Mouse (Mus musculus): ENCODE measurements at regions not wholly inside any gene's neighbourhood (a gene's known extent, or its start where the extent isn't known, plus 50 kb on each side); places are given as distances from the start of the nearest gene placed in this dataset.
A peak's percentile ranks its signal among the peaks of the same experiment; 100 is the strongest.

DNA sequence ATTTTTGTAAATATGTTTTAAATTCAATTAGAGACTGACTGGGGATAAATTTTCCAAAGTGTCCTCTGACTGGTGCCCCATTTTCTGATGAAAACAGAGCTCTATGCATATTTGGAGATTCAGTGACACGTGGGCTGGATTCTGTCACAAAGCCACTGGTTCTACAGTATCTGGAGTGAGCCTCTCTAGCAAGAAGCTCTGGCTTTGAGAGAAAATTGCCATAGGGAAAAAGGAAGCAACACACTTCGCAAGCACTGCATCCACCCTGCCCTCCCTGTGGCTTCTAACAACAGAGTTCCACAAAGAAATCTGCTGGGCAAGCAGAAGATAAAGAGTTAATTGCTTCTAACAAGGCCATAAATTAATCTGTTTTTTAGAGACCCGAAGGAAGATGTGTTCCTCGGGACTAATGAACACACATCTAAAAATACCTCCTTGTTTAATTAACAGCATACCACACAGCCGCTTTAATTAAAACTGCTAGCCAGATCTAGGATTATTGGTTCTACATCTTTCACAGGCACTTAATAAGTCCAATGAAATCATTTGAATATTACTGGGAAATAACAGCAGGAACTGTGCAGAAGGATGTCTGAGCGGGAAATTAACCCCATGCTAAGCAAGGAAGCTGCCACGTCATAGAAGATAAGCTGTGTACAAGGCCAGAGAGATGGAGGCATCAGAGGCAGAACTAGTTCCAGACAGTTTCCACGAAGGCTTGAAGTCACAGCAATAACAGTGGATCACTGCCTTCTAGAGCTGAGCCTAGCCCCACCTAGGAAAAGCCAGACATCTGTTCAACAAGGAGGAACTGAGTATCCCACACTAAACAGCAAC is 113.7 kb upstream of the Ccdc85a start:
- peak; percentile 80 for DNase-seq (ENCODE audit: low read depth)

DNA sequence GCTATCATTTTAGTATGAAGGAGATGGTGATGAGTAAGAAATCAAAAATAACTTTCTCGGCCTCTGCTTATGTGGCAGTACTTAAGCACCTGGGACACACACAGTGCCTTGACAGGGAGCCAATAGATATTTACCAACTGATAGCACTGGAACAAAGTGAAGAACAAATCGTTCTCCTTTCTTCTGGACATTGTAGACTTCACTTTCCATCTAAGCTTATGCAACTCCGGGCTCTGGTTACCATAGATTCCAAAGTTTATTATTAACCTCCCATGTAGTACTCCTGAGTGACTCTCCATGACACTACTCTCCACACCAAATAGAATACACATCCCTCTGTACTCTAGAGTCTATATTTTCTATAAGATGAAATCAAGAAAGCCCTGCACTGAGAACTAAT is 110.9 kb upstream of the Ccdc85a start:
- TF ChIP-seq CTCF (IDR thresholded peaks at IDR 0.05; ENCODE audit: borderline replicate concordance, extremely low read depth, insufficient read depth, insufficient read length) = no peak
- no peak for TF ChIP-seq POLR2A (IDR thresholded peaks at IDR 0.05; ENCODE audit: borderline replicate concordance, extremely low read depth, insufficient read depth, insufficient read length, poor library complexity, severe bottlenecking)
- DNase-seq (ENCODE audit: low read depth) = no peak

More for the DNA sequence above, 113.7 kb upstream of the Ccdc85a start:
- no peak for TF ChIP-seq CTCF (IDR thresholded peaks at IDR 0.05; ENCODE audit: borderline replicate concordance, extremely low read depth, insufficient read depth, insufficient read length)
- no peak for TF ChIP-seq POLR2A (IDR thresholded peaks at IDR 0.05; ENCODE audit: borderline replicate concordance, extremely low read depth, insufficient read depth, insufficient read length, poor library complexity, severe bottlenecking)

DNA sequence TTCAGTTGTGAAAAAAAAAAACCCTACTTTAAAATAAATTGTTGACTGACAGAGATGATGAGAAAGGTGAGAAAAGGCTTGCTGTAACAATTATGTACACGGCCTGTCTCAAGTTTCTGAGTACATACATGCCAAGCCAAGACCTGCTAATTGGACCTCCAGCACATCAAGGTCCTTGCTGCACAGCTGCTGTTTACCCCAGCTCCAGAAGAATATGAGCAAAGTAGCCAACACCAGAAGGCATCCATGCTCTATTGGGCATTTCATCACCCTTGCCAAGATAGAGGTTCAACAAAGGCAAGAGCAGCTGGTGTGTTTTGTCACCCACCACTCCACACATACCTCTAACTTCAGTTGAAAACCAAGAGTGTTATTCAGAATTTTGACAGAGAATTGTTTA is 109.2 kb upstream of the Ccdc85a start:
- DNase-seq (ENCODE audit: low read depth) = peak; percentile 86
- no peak for TF ChIP-seq CTCF (IDR thresholded peaks at IDR 0.05; ENCODE audit: borderline replicate concordance, extremely low read depth, insufficient read depth, insufficient read length)
- no peak for TF ChIP-seq POLR2A (IDR thresholded peaks at IDR 0.05; ENCODE audit: borderline replicate concordance, extremely low read depth, insufficient read depth, insufficient read length, poor library complexity, severe bottlenecking)

DNA sequence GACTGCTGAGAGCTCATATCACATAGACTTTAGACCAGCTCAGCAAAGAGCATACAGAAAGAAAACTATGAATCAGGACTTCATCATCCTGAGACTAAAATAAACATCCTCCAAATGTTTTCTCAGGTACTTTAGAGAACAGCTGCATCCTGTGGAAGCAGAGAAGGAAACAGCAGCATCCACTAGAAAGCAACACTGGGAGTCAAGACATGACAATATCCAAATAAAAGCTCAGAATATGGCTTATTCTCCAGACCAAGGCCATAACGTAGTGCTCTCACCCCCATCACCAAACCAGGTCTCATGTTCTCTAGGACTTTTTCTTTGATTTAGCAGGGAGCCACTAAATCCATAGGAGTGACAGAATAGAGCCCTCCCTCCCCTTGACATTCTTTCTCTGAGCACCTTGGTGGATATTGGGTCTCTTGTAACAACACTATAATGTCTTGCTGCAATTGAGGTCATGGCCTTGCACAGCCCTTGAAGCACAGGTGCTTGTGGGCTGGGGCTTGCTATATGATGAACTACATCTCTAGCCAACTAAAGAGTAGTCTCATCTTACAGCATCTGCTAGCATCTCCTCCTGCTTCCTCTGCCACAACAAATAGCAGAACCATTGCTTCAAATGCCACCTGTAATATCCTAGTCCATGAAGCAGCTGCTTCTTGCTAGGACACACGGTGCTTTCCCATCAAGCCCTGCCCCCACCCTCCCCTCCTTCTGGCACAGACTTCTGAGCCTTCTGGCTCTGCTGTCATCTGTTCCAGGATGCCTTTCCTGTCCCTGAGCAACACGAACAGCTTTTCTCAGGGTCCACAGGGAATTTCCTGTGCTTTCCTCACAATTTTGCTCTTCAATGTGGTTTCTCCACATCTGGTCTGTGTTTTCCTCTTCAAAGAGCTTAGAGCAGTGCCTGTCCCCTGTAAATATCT is 108.4 kb upstream of the Ccdc85a start:
- peak; percentile 89 for DNase-seq (ENCODE audit: low read depth)
- TF ChIP-seq POLR2A (IDR thresholded peaks at IDR 0.05; ENCODE audit: borderline replicate concordance, extremely low read depth, insufficient read depth, insufficient read length, poor library complexity, severe bottlenecking) = no peak
- no peak for TF ChIP-seq CTCF (IDR thresholded peaks at IDR 0.05; ENCODE audit: borderline replicate concordance, extremely low read depth, insufficient read depth, insufficient read length)

DNA sequence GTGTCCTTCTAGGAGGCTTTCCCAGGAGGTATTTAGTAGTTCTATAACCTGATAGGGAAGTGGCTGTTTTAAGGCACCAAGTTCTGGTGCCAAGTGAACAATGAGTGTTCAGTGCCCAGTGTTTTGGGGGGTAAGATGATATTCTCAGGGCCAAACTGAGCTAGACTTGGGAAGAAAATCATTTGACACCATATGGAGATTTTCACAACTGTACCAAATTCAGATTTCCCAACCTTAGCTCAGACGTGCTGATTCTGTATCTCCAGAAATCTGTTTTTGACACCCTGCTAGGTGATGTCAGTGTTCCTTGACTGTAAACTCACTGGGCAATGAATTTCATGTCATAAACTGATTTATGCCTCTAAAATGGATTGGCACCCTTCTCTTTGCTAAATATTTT is 104.3 kb upstream of the Ccdc85a start:
- no peak for TF ChIP-seq POLR2A (IDR thresholded peaks at IDR 0.05; ENCODE audit: borderline replicate concordance, extremely low read depth, insufficient read depth, insufficient read length, poor library complexity, severe bottlenecking)
- TF ChIP-seq CTCF (IDR thresholded peaks at IDR 0.05; ENCODE audit: borderline replicate concordance, extremely low read depth, insufficient read depth, insufficient read length) = no peak
- no peak for DNase-seq (ENCODE audit: low read depth)

DNA sequence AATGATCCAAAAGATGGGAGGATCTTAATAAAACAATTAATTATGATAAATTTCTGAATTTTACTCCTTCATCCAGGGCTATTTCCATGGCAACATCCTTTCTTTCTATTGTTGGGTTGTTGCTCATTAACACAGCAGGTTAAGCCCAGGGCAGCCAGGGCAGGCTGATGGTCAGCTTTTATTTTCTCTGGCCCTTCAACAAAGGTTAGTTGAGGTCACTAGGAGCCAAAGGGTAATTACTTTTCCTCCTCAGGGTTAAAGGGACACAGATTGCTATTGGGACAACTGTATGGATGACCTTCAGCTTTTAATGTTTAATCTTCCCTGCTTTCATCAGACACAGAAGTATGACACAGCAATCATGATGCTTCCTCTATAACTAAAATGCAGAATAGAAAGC is 101.3 kb upstream of the Ccdc85a start:
- DNase-seq (ENCODE audit: low read depth) = no peak
- TF ChIP-seq CTCF (IDR thresholded peaks at IDR 0.05; ENCODE audit: borderline replicate concordance, extremely low read depth, insufficient read depth, insufficient read length) (no peak), POLR2A (IDR thresholded peaks at IDR 0.05; ENCODE audit: borderline replicate concordance, extremely low read depth, insufficient read depth, insufficient read length, poor library complexity, severe bottlenecking) (no peak)

DNA sequence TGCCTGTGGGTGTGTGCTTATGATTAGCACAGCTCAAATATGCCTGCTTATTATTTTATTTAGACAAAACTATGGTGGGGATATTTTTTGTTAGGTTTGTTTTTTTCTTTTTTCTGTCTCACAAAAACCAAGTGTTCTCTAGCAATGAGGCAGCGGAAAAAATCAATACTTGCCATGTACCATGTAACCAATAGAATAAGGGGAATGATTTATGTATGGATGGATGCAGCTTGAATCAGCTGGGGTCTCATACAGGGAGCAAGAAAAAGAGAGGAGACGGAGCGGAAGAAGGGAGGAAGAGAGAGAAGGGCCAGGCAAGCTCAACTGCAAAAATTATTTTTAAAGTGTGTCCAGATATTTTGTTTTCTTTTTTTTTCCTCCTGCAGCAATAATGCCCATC is 97.2 kb upstream of the Ccdc85a start:
- no peak for DNase-seq (ENCODE audit: low read depth)
- TF ChIP-seq POLR2A (IDR thresholded peaks at IDR 0.05; ENCODE audit: borderline replicate concordance, extremely low read depth, insufficient read depth, insufficient read length, poor library complexity, severe bottlenecking) (no peak), CTCF (IDR thresholded peaks at IDR 0.05; ENCODE audit: borderline replicate concordance, extremely low read depth, insufficient read depth, insufficient read length) (no peak)

DNA sequence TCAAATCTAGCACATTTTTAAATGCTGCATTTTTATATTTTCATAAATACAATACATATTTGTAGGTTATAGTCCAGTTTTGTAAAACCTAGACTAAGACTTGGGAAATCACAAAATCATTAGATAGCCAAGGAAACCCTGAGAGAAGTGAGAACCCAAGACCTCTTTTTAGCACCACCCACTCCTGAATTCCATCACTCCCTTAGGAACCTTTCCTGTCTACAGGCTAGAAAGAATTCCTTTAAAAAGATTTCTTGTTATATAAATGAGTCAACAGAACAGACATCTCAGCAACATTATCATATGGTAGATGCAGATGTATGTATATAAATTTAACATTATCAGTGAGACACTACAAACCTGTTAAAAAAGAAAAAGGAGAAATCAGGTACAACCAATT is 86.6 kb upstream of the Ccdc85a start:
- no peak for TF ChIP-seq CTCF (IDR thresholded peaks at IDR 0.05; ENCODE audit: borderline replicate concordance, extremely low read depth, insufficient read depth, insufficient read length)
- TF ChIP-seq POLR2A (IDR thresholded peaks at IDR 0.05; ENCODE audit: borderline replicate concordance, extremely low read depth, insufficient read depth, insufficient read length, poor library complexity, severe bottlenecking) = no peak
- DNase-seq (ENCODE audit: low read depth) = no peak

DNA sequence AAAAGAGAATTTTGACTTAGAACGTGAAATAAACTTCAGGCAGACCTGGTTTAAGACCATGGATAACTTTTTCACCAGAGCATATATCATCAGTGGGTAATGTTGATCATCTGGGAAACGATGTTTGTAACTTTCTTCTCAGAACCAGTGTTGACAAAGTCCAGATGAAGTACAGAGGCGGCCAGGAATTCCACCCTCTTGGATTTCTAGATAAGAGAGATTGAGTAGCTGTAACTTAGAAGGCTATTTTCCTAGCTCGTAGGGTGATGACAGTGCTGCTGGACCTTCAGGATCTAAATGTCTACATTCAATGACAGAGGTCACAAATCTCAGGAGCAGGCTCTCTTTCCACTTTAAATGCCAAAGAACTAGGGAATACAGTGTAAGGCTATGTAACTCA is 85.2 kb upstream of the Ccdc85a start:
- DNase-seq (ENCODE audit: low read depth) = no peak
- no peak for TF ChIP-seq CTCF (IDR thresholded peaks at IDR 0.05; ENCODE audit: borderline replicate concordance, extremely low read depth, insufficient read depth, insufficient read length)
- TF ChIP-seq POLR2A (IDR thresholded peaks at IDR 0.05; ENCODE audit: borderline replicate concordance, extremely low read depth, insufficient read depth, insufficient read length, poor library complexity, severe bottlenecking) = no peak

DNA sequence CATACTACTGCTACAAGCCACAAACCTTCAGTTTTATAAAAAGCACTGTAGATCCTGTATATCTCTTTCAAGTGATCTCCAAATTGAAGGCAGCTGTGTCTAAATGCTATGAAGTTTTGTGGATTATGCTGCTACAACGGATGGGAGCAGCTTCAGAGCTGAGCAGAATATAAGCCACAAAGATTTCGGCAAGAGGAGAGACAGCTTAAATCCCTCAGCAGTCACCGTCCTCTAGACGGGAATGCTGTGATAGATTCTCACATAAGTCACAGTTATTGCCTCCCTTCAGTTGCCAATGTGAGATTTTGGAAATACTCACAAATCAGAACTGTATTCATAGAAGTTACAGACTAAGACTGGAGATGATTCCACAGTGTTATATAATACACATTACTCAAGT is 76.3 kb upstream of the Ccdc85a start:
- no peak for DNase-seq (ENCODE audit: low read depth)
- TF ChIP-seq CTCF (IDR thresholded peaks at IDR 0.05; ENCODE audit: borderline replicate concordance, extremely low read depth, insufficient read depth, insufficient read length) = no peak
- no peak for TF ChIP-seq POLR2A (IDR thresholded peaks at IDR 0.05; ENCODE audit: borderline replicate concordance, extremely low read depth, insufficient read depth, insufficient read length, poor library complexity, severe bottlenecking)

DNA sequence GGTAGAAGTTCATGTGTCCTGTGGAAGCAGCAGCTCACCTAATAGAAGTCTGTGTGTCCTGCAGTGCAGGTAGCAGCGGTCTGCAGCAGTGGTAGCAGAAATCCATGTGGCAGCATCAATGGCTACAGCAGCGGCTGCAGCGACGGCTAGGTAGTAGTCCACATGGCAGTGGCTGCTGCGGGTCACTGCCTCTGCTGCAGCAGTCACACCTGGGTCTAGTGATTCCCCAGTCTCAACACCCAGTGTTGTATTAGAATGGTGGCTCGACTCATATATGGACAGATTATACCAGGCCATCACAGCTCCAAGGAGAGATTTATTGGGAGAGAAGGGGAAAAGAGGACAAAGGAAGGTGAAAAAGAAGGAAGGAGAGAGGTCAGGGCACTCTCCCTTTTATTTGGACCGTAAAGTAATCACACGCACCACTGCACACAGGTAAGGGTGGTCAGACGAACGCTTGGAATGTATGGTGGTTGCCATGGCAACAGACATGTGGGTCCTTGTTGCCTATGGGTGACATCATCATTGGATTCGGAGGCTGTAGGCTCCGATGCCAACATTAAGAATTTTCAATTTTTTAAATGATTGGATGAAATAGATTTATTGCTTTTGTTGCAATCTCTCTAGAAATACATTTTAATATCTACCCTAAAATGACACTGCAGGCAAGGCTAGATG is 71.2 kb upstream of the Ccdc85a start:
- peak; percentile 36 for DNase-seq (ENCODE audit: low read depth)
- TF ChIP-seq CTCF (IDR thresholded peaks at IDR 0.05; ENCODE audit: borderline replicate concordance, extremely low read depth, insufficient read depth, insufficient read length) (no peak), POLR2A (IDR thresholded peaks at IDR 0.05; ENCODE audit: borderline replicate concordance, extremely low read depth, insufficient read depth, insufficient read length, poor library complexity, severe bottlenecking) (no peak)

Measured in brain, embryonic 14.5 days (tissue).